Mouse (Mus musculus): ENCODE measurements around the gene Spsb2.

- no peak for TF ChIP-seq CTCF (IDR thresholded peaks at IDR 0.05; ENCODE audit: borderline replicate concordance, insufficient read depth, low read depth, low read length)
- no peak for TF ChIP-seq POLR2A (IDR thresholded peaks at IDR 0.05; ENCODE audit: borderline replicate concordance, insufficient read depth, low read length)
Measured at GRCm38 (mm10) chr6:124820891-124821290, 12.4 kb downstream of the Spsb2 start.
